Mouse (Mus musculus) CD4-positive helper T cell, adult 2 months (primary cell): ENCODE results near the gene Cdkn1c.

Experiments
- DNase-seq: peaks from one replicate; pipeline ENCODE4 v3.0.0-alpha.2; 2012; ENCODE audit warnings: low read depth, missing footprints, low spot score

The Cdkn1c gene

GRCm38 (mm10) chr7:143437231-143437893 lies 23.5 kb downstream of the Cdkn1c start:
- DNase-seq, result no peak

- DNase-seq, result no peak
Measured at GRCm38 (mm10) chr7:143433331-143433730, 27.5 kb downstream of the Cdkn1c start.

GRCm38 (mm10) chr7:143432631-143433030 lies 28.2 kb downstream of the Cdkn1c start:
- DNase-seq, result no peak

- DNase-seq, result no peak
Measured at GRCm38 (mm10) chr7:143428814-143429499, 31.9 kb downstream of the Cdkn1c start.

- no peak for DNase-seq
Measured at GRCm38 (mm10) chr7:143428142-143428813, 32.6 kb downstream of the Cdkn1c start.

GRCm38 (mm10) chr7:143419585-143420160 lies 41.2 kb downstream of the Cdkn1c start:
- DNase-seq, result no peak

GRCm38 (mm10) chr7:143417875-143418274 lies 43.0 kb downstream of the Cdkn1c start:
- DNase-seq, result no peak

- DNase-seq, result no peak
Measured at GRCm38 (mm10) chr7:143416406-143416805, 44.4 kb downstream of the Cdkn1c start.

GRCm38 (mm10) chr7:143415070-143415469 lies 45.8 kb downstream of the Cdkn1c start:
- no peak for DNase-seq

GRCm38 (mm10) chr7:143412606-143413005 lies 48.2 kb downstream of the Cdkn1c start:
- no peak for DNase-seq

- no peak for DNase-seq
Measured at GRCm38 (mm10) chr7:143408615-143409021, 52.2 kb downstream of the Cdkn1c start.
